Mouse (Mus musculus) left cerebral cortex, adult 11 months (tissue): ENCODE measurements at regions not wholly inside any gene's neighbourhood (a gene's known extent, or its start where the extent isn't known, plus 50 kb on each side); places are given as distances from the start of the nearest gene placed in this dataset.
A peak's percentile ranks its signal among the peaks of the same experiment; 100 is the strongest.

ENCODE experiments used
- DNase-seq: peaks from one replicate; pipeline ENCODE4 v3.0.0; 2022; ENCODE audit warnings: low spot score

DNA sequence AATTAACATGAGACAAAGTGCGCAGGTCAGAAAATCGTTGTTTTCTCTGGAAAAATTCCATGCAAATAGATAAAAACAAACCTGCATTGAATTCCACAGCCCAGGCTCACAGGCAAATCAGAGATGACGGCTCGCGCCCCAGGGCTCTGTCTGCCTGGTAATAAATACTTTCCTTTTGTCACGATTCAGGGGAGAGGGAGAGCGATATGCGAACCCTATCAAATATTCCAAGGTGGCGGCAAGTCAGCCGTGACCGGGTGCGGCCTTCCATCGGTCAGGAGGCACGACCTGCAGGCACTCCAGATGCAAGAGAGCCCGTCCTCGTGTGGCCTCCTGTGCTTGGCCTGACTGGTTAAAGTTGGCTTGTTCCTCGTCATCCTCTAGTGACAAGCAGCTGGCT, 94.5 kb upstream of the Gsc start:
- no peak for DNase-seq

DNA sequence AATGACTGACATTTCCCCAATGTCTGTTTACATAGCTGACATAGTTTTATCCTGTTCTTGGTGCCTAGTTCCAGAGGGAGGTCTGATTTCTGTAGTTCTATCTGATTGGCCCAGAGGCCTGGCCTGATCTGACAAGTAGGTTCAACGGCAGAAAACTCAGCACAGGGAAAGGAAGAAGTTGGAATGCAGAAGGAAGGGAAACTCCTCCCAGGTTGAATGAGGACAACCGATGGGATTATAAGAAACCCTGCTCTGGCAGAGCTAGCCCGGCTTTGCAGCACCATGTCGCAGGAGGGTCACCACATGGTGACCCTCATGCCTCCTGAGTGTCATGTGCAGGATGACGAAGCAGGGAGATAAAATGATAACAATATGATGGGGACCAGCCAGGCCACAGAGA, 89.8 kb upstream of the Gsc start:
- no peak for DNase-seq

DNA sequence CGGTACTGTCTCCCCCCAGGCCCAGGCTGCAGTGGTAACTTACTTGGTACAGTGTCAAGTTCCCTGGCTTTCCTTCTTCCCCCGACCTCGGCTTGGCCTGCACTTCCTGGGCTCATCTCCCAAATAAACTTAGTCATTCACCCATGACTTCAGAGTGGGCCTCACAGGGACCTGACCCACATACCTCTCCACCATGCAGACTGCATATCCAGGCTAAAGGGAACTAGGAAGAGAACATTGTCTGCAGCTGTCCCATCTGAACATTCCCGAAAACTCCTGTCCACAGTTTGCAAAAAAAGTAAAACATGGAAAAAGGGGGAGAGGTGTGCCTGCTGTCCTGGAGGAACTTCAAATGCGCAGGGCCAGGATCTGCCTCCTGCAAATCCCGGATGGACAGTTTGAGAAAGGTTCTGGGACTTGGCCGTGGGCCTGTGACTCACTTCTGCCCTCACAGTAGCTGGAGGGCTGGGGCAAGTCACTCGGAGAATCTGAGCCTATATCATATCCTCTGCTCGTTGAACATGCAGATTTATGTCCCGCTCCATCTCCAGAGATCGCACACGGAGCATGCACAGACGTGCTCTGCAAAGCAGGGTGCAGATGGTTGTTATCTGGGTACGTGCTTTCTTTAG, 87.9 kb upstream of the Gsc start:
- DNase-seq, result no peak

DNA sequence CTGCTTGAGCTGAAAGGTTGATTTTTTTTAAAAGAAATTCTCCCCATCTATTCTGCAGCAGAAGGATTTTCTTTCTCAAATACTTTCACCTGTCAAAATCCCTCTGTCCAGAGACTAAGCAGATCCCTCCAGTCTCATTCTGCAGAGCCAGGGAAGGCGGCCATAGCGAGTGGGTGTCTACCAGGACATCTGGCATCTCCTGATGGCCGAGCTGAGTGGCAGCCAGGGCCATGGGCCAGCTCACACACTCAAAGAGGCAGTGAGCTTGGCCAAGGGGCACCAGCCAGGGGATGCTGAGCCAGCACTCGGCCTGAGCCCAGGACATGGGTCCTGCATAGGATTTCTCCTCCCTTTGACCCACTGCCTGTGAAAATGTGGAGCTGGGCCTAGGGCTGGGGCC, 84.6 kb upstream of the Gsc start:
- peak; percentile 42 for DNase-seq

DNA sequence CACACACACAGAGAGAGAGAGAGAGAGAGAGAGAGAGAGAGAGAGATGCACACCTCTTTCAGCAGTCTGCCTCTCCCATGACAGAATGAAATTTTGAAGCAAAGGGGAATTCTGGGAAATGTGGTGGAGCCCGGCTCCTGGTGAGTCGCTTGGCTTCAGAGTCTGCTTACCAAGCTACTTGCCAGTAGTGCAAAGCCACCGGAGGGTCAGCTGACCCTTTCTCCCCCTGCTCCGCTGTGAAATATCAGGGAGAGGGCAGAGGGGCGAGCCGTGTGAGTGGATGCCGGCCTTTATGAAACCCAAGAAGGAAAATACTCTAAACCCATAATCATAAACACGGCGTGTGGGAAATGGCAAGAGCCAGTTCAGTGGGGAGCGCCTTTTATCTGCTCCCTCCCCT, 84.2 kb upstream of the Gsc start:
- no peak for DNase-seq

DNA sequence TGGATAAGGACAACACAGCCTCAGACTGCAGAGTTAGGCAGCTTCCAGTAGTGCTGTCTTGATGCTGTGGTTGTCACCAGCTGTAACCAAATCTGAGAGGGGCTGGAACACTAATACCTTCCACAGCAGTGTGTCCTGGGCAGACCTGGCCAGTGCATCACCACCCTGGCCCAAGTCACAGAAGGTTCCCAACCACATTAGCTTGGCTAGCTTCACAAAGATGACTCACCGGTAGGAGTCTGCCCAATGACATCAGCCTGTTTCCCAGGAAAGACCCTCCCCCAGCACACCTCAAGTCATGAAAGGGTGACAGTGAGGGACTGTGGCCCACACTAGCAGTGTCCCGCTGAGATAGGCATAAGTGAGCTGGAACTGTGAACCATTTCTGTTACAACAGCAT, 75.5 kb upstream of the Gsc start:
- DNase-seq, result no peak

DNA sequence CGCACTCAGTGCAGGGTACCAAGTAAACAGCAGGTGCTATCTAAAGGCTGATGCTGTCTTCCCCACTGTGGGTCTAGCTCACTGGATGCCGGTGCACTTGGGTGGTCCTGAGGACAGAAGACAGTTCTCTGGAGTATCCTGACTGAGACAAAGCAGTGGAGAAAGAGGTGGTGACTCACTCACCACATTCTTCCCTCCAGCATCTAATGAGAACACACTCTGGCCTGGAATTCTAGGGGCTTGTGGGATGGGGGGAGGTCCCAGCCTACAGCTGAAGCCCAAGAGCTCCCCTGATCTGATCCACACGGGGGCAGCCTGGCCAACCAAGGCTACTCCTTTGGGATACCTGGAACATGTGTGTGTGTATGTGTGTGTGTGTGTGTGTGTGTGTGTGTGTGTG, 74.4 kb upstream of the Gsc start:
- DNase-seq, result no peak

DNA sequence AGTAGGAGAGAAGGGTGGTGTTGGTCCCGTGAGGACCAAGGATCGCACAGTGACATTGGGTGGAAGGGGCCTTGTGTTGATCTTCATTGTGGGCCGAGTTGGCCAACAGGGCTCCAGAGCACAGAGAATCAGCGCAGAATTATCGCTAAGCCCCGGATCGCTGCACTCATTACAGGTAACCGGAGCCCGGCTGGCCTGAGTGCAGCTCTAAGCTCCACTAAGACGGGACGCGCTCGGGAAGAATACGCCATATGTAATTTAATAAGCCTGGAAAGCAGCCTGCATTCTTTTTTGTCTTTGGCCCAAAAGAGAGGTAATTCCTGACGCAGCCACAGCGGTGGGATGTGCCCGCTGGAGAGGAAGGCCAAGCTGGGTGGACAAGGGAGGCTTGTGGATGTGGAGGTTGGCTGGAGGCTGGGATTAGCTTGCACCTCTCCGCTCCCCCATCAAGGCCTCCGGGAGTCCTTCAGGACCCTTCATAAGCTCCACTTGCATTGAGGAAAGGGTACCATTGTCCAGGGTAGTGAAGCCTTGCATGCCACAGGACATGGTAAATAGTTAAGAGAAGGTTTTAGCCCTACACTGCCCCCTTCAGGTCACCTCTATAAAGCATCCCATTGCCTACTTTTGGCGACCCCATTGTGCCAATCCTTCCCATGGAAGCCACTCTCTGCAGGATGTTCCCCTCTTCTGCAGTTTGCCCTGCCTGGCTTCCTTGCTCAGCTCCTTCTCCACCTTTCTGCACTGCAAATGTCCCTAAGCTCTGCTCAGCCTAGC, 73.1 kb upstream of the Gsc start:
- no peak for DNase-seq

DNA sequence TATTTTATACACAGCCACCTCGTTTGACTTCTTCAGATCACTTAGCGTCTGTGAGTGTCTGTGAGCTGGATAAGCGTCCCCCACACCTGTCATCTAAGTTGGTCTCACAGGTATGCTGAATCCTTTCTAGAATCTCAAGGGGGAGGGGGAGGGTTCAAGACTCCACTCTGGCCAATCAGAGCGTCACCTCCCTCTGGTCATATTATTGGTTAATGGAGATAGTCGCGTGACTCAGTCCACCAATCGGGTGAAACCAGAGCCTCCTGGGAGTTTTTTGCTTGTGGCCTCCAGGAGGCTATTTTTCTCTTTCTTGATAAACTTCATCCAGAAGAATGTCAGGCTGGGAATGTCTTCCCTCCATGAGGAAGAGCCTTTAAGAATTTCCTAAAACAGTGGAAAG, 66.8 kb upstream of the Gsc start:
- DNase-seq, result no peak

DNA sequence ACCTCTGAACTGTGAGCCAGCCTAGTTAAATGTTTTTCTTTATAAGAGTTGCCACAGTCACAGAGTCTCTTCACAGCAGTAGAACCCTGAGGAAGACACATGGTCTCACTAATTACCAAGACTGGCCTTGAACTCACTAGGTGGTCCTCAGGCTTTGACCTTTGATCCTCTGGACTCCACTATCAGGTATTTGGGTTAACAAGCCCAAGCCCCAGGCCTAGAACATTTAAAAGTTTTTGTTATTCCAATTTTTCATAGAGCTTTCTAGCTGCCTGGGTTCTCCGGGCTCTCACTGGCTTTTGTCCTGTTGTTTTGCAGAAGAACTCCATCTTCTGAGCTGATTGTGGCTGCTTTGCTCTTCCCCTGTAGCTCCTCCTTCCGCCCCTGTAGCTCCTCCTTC, 65.3 kb upstream of the Gsc start:
- no peak for DNase-seq

DNA sequence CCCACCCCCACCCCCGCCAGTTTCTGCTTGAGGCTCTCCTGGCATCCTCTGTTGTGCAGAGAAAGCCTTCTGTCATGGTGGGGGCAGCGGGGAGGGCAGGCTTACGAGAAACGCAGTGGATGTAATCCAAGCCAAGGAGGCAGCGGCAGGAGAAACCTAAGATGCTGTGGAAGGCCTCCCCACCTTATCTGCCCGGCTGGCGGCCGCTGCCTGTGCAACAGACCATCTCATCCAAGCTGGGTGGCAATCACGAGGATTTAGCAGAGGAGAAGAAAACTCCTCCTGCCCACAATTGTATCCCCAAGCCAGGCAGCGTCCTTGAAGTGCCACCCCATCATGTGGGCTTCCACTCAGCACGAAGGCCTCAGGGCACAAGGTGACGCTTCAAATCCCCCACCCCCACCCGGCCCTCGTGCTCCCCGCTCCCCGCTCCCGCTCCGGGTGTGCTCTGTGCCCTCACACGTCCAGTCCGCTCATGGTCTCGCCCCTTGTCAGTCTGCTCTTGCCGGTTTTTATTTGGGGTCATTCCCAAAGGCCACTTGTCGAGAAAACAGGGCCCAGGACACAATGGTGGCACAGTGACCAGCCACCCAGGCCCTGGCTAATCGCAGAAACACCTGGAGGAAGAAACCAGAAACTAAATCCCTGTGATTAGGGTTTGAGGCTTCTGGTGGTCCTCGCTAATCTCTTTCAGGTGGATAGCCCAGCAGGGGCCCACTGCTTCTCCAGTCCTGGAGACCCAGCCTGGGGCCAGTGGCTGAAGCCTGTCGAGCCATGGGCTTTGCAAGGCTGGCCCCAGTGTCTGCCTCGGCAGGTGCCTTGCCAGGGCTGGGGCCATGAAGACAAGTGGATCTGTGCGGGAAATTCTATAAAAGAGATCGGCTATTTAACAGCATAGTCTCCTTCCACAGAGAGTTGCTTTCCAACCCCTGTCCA, 58.6 kb upstream of the Gsc start:
- DNase-seq, result no peak

DNA sequence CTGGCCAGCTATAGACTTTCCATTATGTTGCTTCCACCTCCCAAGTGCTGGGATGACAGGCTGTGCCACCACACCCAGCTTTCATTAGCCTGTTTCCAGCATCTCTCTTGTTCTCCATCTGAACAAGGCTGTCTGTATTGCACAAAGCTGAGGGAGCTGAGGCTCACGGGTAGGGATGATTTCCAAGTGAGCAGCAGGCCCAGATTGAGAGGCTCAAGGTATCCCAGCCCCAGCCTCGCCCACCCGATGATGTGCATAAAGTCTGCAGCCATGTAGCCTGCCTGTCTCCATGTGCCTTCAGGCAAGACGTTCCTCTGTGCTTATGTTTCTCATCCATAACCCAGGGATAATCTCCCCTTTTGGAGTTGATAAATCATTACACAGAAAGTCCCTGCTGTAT, 57.5 kb upstream of the Gsc start:
- no peak for DNase-seq
